Mouse (Mus musculus) left cerebral cortex, postnatal 4 days (tissue): ENCODE measurements around the gene Nr2f1. TPM values are rescaled to one million over a fixed set of nuclear protein-coding genes. Genes with fewer than 3 reads are reported as not detected.

Experiments
- DNase-seq: peaks from one replicate; pipeline ENCODE4 v3.0.0-alpha.2; 2022
- intact Hi-C: fragments of 180-260 bp; cut with DNase I; formaldehyde crosslinking; loops from one replicate; pipeline ENCODE4 v1.15.1; 2025
- total RNA-seq, 2 experiments: library from RNA; stranded (reverse); gene quantifications; 2 replicates each; pipeline ENCODE4 v1.2.3; 2021

The Nr2f1 gene
- total RNA-seq, 2 experiments from 2014 or later, result 214 to 215 TPM

DNA sequence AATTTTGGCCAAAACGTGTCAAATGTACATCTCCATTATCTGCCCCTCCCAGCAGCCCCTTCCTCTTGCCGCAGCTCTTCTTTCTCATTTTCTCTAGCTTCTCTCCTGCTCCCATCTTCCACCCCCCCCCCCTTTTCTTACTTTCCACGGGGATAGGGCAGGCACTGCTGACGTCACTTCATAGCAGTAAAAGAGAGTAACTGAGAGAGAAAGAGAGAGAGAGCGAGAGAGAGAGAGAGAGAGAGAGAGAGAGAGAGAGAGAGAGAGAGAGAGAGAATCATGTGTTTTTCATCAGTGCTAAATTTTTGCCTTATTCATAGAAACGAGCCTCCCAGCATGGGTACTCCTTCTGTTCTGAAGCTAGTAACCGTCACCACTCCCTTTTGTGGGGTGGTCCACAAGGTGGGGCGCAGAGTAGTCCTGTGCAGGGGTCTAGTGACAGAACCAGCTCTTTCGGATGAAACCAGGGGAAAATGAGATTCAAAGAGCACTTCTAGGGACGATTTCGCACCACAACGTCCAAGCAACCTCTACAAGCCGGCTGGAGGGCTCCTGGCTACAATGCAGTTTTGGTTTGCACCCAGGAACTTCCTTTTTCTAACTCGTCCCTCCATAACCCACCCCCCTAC, 17.5 kb downstream of the Nr2f1 start:
- peak; percentile 40 for DNase-seq
- intact Hi-C loops, result no loop called here

DNA sequence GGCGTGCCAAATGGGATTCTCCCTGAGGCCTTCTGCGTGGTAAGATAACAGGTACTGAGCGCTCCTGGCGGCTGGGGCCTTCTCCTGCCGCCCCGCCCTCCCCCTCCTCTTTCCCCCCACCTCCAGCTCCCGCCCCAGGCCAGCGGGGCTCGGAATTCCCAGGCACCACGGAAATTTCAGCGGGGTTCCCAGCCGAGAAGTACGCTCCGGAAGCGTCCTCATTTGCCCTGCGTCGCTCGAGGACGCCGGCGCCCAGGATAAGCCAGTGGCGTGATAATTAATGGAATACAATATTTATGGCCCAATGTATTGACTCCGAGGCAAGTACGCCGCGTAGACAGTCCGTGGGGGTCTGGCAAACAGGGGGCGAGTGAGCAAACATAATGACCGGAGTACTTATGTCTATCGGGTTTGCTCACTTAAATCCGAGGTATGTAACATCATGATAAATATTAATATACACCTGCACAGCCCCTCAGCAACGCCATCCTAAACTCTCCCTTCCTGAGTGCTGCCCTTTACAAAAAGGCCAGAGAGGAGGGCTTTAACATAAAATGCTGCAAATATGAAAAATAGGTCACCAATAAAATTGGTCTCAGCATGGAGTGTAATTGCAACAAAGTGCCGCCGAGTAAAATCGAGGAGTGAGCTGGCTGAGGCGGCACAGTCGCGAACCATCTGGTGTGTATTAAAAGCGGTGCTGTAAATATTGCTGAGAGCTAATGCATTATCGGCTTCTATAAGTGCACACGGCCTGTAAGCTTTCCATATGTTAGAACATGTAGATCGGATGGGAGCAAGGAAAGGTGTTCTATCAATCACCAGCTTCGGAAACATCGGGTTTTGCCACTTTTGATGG, 18.3 kb downstream of the Nr2f1 start:
- intact Hi-C loops, result no loop called here

DNA sequence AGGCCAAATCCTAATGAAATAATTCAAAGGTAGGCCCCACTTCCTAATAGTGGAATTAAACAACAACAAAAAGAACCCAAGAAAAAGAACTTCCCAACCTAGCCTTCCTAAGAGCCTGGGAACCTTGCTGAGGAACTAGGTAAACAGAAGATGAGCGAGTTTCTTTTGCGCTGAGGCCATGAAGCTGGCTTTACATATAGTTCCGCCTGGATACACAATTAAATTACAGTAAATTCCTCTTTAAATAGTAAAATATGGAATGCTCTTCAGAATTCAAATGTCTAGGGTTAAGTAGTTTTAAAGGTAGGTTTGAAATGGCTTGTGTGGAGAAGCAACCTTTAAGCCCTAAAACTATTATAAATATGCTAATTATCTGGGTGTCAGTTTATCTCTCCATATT, 19.3 kb downstream of the Nr2f1 start:
- intact Hi-C loops, result no loop called here
- DNase-seq, result no peak

More for the DNA sequence above, 18.3 kb downstream of the Nr2f1 start:
- DNase-seq, result peak; percentile 29

DNA sequence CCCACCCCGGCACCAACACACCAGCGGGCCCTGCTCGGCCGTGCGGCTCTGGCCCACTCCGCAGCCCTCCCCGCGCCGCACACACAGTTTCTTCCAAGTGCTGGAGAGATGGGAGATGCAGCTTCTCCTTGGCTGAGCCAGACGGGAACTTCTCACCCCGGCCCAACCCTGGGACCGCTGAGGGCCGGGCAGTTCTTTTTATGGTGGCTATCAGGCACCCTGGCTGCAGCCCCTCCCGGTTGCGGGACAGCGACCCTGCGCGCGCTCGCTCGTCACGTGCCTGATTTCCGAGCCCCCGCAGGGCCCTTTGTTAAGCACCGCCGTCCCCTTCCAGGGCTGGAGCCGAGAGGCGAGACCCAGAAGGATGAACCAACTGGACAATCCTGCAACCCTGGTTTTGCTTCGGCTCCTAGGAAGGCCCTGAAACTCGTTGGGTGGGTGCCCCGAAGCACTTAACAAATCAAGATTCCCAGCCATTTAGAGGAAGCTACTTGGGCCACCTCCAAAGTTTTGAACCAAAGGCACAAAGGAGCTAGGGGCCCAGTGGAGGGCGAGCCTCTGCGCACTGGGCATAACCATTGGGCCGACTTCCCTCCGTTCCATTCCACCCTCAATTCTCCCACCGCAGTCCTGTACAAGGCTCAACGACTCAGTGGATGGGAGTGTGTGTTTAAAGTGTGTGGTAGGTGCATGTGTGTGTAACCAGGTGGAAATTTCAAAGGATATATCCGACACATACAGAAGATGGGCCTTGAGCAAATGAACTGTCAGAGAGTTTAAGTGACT, 20.1 kb downstream of the Nr2f1 start:
- DNase-seq, result peak; percentile 70
- intact Hi-C loops, result loop anchor here (5.0 to 10.0 kb wide), 3 partner anchors 197 to 1205 kb away; no protein-coding TSS in a partner anchor

DNA sequence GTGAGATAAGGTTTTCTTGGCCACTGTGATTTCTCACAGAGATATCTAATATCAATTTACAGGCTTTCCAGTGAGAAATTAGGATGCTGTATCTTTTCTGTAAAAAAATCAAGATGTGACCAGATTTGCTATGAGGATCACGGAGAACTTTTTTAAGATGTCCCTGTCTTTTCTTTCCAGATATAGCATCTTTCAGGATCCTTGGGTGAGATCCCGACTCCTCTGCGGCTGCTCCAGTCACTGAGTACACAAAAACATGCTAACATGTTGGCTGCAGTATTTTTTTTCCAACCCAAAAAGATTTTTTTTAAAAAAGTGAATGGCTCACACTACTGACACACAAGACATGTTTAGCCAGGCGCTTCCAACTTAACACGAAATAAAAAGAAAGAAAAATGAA, 20.8 kb downstream of the Nr2f1 start:
- intact Hi-C loops, result loop anchor here (5.0 to 10.0 kb wide), 3 partner anchors 196 to 1204 kb away; no protein-coding TSS in a partner anchor
- DNase-seq, result no peak

DNA sequence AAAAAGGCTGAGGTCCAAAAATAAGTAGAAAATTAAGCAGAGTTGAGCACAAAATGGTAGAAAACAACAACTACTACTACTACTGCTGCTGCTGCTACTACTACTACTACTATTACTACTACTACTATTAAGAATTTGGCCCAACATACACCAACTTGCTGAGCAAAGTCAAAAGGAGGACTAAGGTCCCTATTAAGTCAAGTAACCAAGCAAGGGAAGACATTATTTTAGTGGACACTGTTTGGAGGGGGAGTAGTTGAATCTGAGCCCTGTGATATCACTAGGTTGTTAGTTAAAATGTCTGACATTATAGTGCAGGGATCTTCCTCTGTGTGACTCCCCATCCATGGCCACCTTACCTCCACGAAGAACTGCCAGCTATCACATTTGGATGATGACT, 21.5 kb downstream of the Nr2f1 start:
- DNase-seq, result no peak
- intact Hi-C loops, result loop anchor here (5.0 to 10.0 kb wide), 3 partner anchors 196 to 1203 kb away; no protein-coding TSS in a partner anchor

DNA sequence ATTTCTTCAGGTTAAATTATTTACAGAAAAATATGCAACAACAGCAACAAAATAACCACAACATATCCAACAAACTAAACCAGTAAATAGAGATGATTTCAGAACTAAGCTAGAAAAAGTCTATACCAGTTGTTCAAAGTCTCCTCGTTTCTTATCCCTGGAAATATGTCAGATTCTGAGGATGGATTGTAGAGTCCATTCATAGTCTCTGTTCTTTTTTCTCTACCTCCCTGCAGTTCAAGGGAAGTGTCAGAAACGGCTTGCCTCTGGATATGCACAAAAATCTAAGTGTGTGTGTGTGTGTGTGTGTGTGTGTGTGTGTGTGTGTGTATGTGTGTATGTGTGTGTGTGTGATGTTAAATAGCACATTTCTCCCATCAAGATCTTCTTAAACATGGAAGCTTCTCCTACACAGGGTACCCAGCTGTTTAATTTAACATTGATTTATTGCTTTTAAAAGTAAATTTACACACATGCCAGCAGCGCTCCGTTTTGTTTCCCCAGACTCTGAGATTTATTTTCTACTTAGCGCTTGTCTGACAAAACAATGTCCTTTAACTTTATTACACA, 22.1 kb downstream of the Nr2f1 start:
- intact Hi-C loops, result loop anchor here (5.0 to 10.0 kb wide), 3 partner anchors 195 to 1203 kb away; no protein-coding TSS in a partner anchor

DNA sequence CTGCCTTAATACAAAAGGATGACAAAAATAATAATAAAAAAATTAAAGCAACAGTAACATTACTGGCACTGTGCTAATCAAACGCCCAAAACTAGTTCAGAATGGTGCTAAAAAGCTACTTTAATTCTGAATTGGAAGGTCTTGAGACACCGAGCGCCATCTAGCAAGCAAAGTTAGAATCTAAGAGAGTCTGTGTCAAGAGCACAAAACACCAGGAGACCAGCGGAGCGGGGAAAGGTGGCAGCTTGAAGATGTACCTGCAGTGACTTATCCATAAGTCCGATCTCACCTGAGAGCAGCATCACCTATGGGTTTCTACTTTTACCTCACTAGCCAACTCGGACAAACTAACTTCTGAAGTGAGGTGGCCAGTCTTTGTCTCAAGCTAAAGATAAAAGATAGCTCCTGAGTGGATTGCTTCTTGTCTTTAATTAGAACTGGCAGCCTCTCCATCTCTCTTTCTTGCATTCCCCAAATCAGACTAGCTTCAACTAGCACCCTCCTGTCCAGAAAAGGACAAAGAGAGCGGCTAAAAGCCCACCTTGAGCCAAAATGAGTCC, 23.7 kb downstream of the Nr2f1 start:
- intact Hi-C loops, result loop anchor here (5.0 to 10.0 kb wide), 3 partner anchors 194 to 1201 kb away; no protein-coding TSS in a partner anchor

More for the DNA sequence above, 22.1 kb downstream of the Nr2f1 start:
- no peak for DNase-seq

DNA sequence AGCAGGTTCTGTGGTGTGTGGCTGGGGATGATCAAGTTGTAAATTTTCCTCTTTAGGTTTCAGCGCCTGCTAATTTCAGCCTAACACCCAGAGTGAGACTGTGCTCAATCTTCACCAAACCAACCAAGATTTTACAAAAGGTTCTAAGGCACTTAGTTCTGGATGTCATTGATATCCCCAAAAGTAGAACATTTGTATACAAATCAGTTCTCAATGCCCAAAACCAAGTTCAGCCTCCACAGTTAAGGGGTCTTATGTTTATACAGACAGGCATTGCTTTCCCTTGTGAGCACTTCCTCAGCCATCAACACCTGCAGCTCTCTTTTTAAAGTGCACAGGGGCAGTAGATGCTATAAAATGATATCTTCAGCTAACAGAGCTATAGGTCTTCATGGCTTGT, 24.7 kb downstream of the Nr2f1 start:
- intact Hi-C loops, result loop anchor here (5.0 to 10.0 kb wide), 3 partner anchors 193 to 1200 kb away; no protein-coding TSS in a partner anchor
- DNase-seq, result no peak

More for the DNA sequence above, 23.7 kb downstream of the Nr2f1 start:
- peak; percentile 35 for DNase-seq

DNA sequence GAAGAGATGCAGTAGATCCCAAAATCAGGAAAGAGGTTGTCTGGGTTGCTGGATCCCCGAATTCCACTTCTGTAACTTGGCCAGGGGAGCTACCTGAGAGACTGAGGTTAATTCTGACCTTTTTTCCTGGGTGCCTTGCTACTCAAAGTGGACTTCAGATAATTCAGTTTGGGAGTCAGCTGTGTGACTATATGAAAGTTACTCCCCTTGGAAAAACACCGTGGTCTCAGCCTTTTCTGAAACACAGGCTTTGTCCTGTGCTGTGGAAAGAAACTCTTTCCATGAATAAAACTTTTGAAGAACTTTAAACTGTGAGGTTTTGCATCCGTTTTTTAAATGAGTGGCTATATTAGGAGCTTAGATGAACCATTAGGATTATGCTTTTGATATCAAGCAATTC, 25.4 kb downstream of the Nr2f1 start:
- intact Hi-C loops, result loop anchor here (10.0 kb wide), 1 partner anchor 1199 kb away; no protein-coding TSS in a partner anchor

DNA sequence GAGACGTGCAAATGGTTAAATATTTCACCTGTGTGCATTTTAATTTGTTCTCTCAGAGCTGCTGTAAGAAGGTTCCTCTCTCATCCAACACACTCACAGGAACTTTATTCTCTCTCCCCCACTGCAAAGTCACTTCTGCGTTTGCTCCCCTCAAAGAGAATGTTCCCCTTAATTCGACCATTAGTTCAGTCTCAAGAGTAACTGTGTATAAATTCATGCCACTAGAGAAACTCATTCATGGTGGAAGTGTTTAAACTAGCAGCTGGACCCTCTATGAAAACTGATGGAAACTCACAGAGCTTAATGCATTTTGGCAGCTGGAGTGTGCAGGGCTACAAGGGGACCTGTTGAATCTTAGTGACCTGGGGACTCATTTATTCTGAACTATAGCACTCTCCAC, 26.7 kb downstream of the Nr2f1 start:
- intact Hi-C loops, result loop anchor here (10.0 kb wide), 1 partner anchor 1198 kb away; no protein-coding TSS in a partner anchor
- no peak for DNase-seq

More for the DNA sequence above, 25.4 kb downstream of the Nr2f1 start:
- no peak for DNase-seq

DNA sequence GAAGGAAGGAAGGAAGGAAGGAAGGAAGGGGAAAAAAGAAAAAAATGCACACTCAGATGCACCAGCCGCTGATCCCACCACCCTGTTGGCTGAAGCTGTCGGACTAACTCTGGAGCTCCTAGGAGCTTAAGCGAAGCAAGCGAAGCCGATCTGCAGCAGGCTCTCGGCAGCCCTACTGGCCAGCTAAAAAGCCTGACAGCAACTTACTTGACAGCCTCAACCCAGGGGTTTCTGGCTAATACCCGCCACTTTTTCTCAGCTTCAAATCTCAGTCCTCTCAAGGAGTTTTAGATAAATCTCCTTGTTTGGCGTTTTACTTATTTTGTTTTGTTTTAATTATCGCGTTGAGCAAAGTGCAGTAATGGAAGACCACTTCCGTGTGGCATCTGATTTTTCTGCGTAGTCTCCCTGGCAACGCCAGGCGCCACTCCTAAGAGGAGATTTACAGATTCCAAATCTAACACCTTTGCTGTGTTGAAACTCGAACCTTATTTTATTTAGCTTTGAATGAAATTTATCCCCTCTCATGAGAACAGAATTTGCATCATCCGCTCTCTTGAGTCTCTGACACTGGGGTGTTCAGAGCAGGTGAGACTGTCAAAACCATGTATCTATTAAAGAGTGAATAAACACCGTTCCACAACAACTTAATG, 27.4 kb downstream of the Nr2f1 start:
- peak; percentile 42 for DNase-seq
- intact Hi-C loops, result loop anchor here (10.0 kb wide), 1 partner anchor 1197 kb away; no protein-coding TSS in a partner anchor

DNA sequence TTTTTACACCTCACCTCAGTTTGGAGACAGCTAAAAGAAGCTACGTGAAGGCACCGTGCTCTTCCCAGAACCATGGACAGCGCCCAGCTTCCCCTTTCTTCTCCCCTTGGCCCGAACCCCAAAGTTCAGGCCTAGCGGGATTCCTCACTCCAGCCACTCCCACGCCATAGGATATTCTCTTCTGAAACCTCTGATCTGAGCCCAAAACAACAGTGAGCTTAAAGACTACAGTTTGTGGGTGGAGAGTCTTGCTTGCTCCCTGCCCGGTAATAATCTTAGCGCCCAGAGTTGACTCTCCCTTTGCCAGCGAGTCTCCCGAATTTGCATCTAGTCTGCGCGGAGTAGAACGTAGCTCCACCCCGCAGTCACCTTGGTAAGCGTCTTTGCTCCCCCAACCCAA, 28.2 kb downstream of the Nr2f1 start:
- no peak for DNase-seq
- intact Hi-C loops, result loop anchor here (10.0 kb wide), 1 partner anchor 1197 kb away; no protein-coding TSS in a partner anchor

DNA sequence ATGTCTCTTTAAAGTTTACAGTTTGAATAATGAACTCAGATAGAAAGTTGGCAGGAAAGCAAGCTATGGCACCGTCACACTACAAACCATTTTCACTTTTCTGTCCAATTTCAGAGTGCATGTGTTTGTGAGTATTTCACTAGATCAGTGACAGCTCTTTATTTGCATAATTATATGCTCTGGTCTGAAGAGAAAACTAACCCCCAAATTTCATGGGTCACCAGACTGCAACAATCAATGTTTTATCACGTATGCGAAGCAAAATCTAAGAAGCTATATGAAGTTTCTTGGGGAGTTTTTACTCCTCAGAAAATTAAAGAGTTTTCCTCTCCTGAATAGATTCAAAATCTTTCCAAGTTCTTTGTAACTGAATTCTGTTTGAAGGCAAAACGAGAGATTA, 31.4 kb downstream of the Nr2f1 start:
- DNase-seq, result no peak
- intact Hi-C loops, result loop anchor here (5.0 kb wide), 1 partner anchor 271 kb away; no protein-coding TSS in a partner anchor

DNA sequence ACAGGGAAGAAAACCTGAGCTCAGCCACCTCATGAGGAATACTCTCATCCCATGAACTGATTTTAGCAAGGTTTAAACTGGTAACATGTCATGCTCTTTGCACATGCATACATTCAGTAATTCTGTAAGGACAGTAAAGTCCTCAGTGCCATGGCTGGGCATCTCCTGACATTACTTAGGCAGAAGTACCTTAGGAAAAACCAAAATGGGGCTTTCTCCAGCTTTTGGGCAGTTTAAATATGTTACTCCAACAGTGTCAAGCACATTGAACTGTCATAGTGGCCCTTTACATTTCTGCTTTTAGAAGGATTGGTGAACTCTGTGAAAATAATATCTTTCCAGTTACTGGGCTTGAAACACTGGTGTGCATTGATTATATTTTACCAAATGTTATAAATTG, 34.6 kb downstream of the Nr2f1 start:
- intact Hi-C loops, result loop anchor here (5.0 kb wide), 2 partner anchors 63 to 268 kb away; no protein-coding TSS in a partner anchor
- no peak for DNase-seq

DNA sequence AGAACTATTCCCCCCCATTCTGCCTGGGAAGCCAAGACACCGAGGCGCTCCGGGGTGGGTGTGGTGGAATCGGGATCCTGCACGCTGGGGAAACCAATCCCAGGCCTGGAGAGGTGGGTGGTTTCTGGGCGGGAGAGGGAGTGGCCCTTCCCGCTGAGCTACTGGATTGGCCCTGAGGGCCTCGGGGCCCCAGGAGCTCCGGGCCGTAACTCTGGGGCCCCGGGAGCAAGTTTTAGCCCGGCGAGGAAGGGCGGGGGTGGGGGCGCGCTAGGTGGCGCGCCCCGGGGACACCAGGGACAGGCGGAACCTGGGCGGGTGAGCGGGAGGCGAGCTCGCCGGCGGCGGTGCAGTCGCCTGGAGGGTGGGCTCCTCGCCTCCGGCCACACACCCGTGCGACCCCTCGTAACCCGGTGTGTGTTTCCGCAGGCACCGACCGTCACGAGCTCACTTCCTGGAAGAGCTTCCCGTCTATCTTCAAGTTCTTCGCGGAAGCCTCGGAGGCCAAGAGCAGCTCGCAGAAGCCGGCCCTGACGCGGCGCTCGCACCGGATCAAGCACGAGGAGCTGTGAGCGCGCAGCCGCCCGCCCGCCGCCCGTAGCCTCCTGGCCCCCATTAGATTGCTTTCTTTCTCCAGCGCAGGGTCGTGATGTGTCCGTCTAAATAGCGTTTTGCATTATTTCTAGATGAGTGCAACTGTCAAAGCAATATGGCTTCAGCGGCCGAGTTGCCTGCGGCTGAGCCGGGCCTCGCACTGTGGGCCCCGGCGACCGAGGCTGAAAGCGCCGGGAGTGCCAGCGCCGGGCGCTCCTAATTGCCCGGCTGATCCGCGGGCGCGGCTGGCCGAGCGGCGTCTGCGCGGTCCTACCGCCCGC, 36.2 kb downstream of the Nr2f1 start:
- DNase-seq, result peak; percentile 76
- intact Hi-C loops, result loop anchor here (5.0 kb wide), 1 partner anchor 61 kb away; no protein-coding TSS in a partner anchor

DNA sequence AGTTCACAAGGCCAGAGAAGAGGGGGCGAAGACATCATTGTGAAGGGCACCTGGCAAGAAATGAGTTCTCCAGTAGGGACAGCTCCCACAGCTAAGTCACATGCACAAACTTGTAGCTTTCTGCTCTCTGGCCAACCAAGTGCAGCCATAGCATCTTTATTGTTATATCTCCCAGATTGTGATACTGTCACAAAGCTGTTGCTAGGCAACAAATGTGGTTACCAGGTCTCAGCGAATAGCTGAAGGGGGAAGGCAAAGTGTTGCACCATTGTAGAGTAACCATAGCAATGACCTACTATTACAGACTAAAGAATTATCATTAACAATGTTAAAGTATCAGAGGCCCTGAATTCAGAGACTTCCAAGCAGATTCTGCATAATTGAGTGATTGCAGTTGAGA, 37.4 kb downstream of the Nr2f1 start:
- DNase-seq, result no peak
- intact Hi-C loops, result loop anchor here (5.0 kb wide), 1 partner anchor 60 kb away; no protein-coding TSS in a partner anchor

DNA sequence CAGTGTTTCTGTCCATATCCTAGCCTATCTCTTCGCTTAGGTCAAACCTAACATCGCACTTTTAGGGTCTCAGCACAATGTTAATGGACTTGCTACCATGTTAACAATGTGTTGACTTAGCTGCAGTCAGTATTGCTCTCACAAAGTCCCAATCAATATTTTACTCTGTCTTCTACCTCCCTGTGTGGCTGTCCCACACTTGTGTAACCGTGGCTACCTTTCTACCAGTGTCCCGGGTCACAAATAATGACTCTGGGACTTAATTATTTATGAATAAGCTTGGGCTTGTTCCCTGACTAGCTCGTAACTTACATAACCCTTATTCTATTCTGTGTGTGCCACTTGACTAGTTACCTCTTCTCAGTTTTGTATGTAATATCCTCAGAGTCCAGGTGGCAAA, 42.1 kb downstream of the Nr2f1 start:
- DNase-seq, result no peak
- intact Hi-C loops, result no loop called here
